Comparison of ENCODE assay signal across 8 mouse cellular contexts in the genomic region with DNA sequence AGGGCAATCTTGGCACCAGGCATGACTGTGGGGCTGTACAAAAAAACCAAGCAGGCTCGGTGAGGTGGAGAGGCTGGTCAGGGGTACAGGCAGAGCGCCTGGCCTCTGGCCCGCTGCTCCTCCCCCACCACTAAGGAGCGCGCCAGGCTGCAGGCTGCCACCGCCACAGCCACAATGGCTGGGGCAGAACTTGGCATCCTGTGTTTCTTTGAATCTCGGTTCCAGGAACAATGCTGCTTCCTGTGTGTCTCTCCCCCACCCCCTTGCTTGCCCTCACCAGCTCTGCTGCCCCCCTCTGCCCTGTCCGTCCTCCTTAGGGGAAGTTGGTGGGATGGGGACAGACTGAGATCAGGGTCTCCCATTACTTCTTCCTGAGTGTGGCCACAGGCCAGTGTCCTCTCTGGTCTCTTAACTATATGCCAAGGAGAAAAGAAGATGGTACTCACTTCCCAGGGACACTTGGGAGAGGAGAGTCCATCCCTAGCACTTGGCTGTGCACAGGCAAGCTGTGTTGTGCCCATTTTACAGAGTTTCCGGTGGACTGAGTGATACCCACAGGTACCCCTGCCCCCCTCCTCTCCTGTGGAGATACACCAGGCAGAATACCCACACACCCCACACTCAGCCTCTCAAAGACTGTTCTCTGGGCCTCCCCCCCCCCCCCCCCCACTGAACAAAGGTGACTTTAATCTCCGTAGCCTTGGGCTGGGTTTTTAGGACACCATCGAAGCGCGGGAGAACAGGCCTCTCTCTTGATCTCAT. TPM values are rescaled to one million over a fixed set of nuclear protein-coding genes. Genes with fewer than 3 reads are reported as not detected.
A peak's percentile ranks its signal among the peaks of the same experiment; 100 is the strongest.
DNase-seq lines count a peak whose midpoint lies in the region; ATAC-seq and TF ChIP-seq lines count a peak whose summit lies in the region.

No protein-coding gene starts in this region.

- H3K4me3 ChIP-seq in G1E (ENCODE audit: low read depth, low read length), result peak overlapping the region; percentile 54; the same call in 1 of the 2 replicates
- peak overlapping the region; percentile 82 for H3K4me3 ChIP-seq in forebrain, embryonic 12.5 days (replicated peaks)
- H3K4me3 ChIP-seq in liver, embryonic 16.5 days (ENCODE audit: low read depth, low read length), result peak overlapping the region; percentile 71
- H3K4me3 ChIP-seq in neural tube, embryonic 12.5 days, result peak overlapping the region; percentile 65

- DNase-seq in frontal cortex, postnatal 10 days (ENCODE audit: low spot score in 2 of 2), result peak; percentile 59 to 76
- no peak for DNase-seq in frontal cortex, postnatal 36 days (ENCODE audit: low spot score in 2 of 2)
- peak; percentile 42 for DNase-seq in G1E (ENCODE audit: low spot score)
- DNase-seq in cerebellum, adult 8-10 months, result no peak

- no peak for ATAC-seq in G1E (ENCODE audit: extremely low read depth, insufficient number of reproducible peaks, low FRiP score, poor library complexity, severe bottlenecking)
- no peak for ATAC-seq in forebrain, embryonic 12.5 days (ENCODE audit: low FRiP score)
- ATAC-seq in inflammation-experienced regulatory T-cells, adult 6 months, result peak; percentile 34
- ATAC-seq in liver, embryonic 16.5 days (ENCODE audit: low read depth), result no peak
- no peak for ATAC-seq in neural tube, embryonic 12.5 days (ENCODE audit: low FRiP score, low read depth)

- H3K9me3 ChIP-seq in G1E (replicated peaks), result peaks cover 17% of the 10 kb centered on the region
- H3K9me3 ChIP-seq in forebrain, embryonic 12.5 days, result no peaks in the 10 kb centered on the region
- no peaks in the 10 kb centered on the region for H3K9me3 ChIP-seq in liver, embryonic 16.5 days (replicated peaks; ENCODE audit: control insufficient read depth, low read length)
- H3K9me3 ChIP-seq in neural tube, embryonic 12.5 days, result no peaks in the 10 kb centered on the region

- peaks cover 79% of the 10 kb centered on the region for H3K4me1 ChIP-seq in G1E (ENCODE audit: insufficient read depth, low read depth, low read length)
- peaks cover 88% of the 10 kb centered on the region for H3K4me1 ChIP-seq in forebrain, embryonic 12.5 days
- H3K4me1 ChIP-seq in liver, embryonic 16.5 days (ENCODE audit: control insufficient read depth, low read depth, low read length), result peaks cover 71% of the 10 kb centered on the region
- peaks cover 89% of the 10 kb centered on the region for H3K4me1 ChIP-seq in neural tube, embryonic 12.5 days

- WGBS in forebrain, embryonic 12.5 days, result 4% methylated on average over 13 of the region's 13 CpGs
- 26% methylated on average over 12 of the region's 13 CpGs for whole genome bisulfite sequencing in liver, embryonic 16.5 days (ENCODE audit: insufficient replicate concordance)
- WGBS in neural tube, embryonic 12.5 days, result 7% methylated on average over 13 of the region's 13 CpGs

- peaks cover 32% of the 10 kb centered on the region for H3K36me3 ChIP-seq in G1E (replicated peaks)
- H3K36me3 ChIP-seq in forebrain, embryonic 12.5 days (replicated peaks), result peaks cover 26% of the 10 kb centered on the region
- peaks cover 19% of the 10 kb centered on the region for H3K36me3 ChIP-seq in liver, embryonic 16.5 days (ENCODE audit: control insufficient read depth, insufficient read depth)
- peaks cover 24% of the 10 kb centered on the region for H3K36me3 ChIP-seq in neural tube, embryonic 12.5 days

- TF ChIP-seq CTCF in G1E (IDR thresholded peaks at IDR 0.05; ENCODE audit: low read depth, low read length), result no peak

- H3K27me3 ChIP-seq in G1E (ENCODE audit: insufficient read depth, low read length), result peaks cover 63% of the 10 kb centered on the region
- H3K27me3 ChIP-seq in forebrain, embryonic 12.5 days, result peaks cover 24% of the 10 kb centered on the region
- H3K27me3 ChIP-seq in liver, embryonic 16.5 days (ENCODE audit: control insufficient read depth, insufficient read depth, low read depth, low read length), result peaks cover 38% of the 10 kb centered on the region
- H3K27me3 ChIP-seq in neural tube, embryonic 12.5 days (replicated peaks), result no peaks in the 10 kb centered on the region; the same call in 1 of the 2 replicates

- H3K4me2 ChIP-seq in forebrain, embryonic 12.5 days, result peak overlapping the region; percentile 83
- peak overlapping the region; percentile 90 for H3K4me2 ChIP-seq in liver, embryonic 16.5 days (ENCODE audit: low read depth, low read length)
- peak overlapping the region; percentile 80 for H3K4me2 ChIP-seq in neural tube, embryonic 12.5 days (replicated peaks)

- H3K27ac ChIP-seq in forebrain, embryonic 12.5 days, result peak overlapping the region; percentile 99
- peak overlapping the region; percentile 78 for H3K27ac ChIP-seq in liver, embryonic 16.5 days (ENCODE audit: low read length)
- peak overlapping the region; percentile 95 for H3K27ac ChIP-seq in neural tube, embryonic 12.5 days

- H3K9ac ChIP-seq in forebrain, embryonic 12.5 days, result peak overlapping the region; percentile 94
- H3K9ac ChIP-seq in liver, embryonic 16.5 days (ENCODE audit: low read depth, low read length), result peak overlapping the region; percentile 80
- peak overlapping the region; percentile 87 for H3K9ac ChIP-seq in neural tube, embryonic 12.5 days

RNA-seq across cellular contexts. Expression of a gene that starts 2.6 kb away (rescaled TPM):
- 3.1 and 4.3 TPM in 2 replicates for total RNA-seq in G1E (2014; fragmentation: Nextera tagmentation)
- 11.4 and 15.2 TPM in 2 replicates for total RNA-seq in G1E (2017)
- 11.2 and 12.0 TPM in 2 replicates for polyA plus RNA-seq in G1E (2012)
- polyA plus RNA-seq in forebrain, embryonic 12.5 days (2016; fragmentation: Nextera tagmentation; extraction: Ambion mirVana), result 30.9 and 32.8 TPM in 2 replicates
- 10 to 100 TPM; 16.8 to 44.8 (median 23.1) TPM for polyA plus RNA-seq in inflammation-experienced regulatory T-cells, adult 6 months (2017; shearing (Covaris generic))
- 8.3 and 9.7 TPM in 2 replicates for polyA plus RNA-seq in liver, embryonic 16.5 days (2015; fragmentation: Nextera tagmentation; extraction: Ambion mirVana)
- 30.5 and 34.5 TPM in 2 replicates for polyA plus RNA-seq in neural tube, embryonic 12.5 days (2016; fragmentation: Nextera tagmentation; extraction: Ambion mirVana)

RNA-seq across cellular contexts. Expression of a gene that starts 39.1 kb away (rescaled TPM):
- total RNA-seq in G1E (2014; fragmentation: Nextera tagmentation), result 68.7 and 71.0 TPM in 2 replicates
- total RNA-seq in G1E (2017), result 8.0 and 9.8 TPM in 2 replicates
- 99.4 and 100 TPM in 2 replicates for polyA plus RNA-seq in G1E (2012)
- 84.5 and 88.0 TPM in 2 replicates for polyA plus RNA-seq in forebrain, embryonic 12.5 days (2016; fragmentation: Nextera tagmentation; extraction: Ambion mirVana)
- 1 to 10 TPM; 2.8 to 4.2 (median 3.7) TPM for polyA plus RNA-seq in inflammation-experienced regulatory T-cells, adult 6 months (2017; shearing (Covaris generic))
- 4.5 and 5.6 TPM in 2 replicates for polyA plus RNA-seq in liver, embryonic 16.5 days (2015; fragmentation: Nextera tagmentation; extraction: Ambion mirVana)
- 79.6 and 83.3 TPM in 2 replicates for polyA plus RNA-seq in neural tube, embryonic 12.5 days (2016; fragmentation: Nextera tagmentation; extraction: Ambion mirVana)

RNA-seq across cellular contexts. Expression of a gene that starts 44.8 kb away (rescaled TPM):
- total RNA-seq in G1E (2014; fragmentation: Nextera tagmentation) (not detected in 2 replicates), G1E (2017) (not detected in 2 replicates)
- polyA plus RNA-seq in G1E (2012), result not detected in 2 replicates
- polyA plus RNA-seq in forebrain, embryonic 12.5 days (2016; fragmentation: Nextera tagmentation; extraction: Ambion mirVana), result not detected in 2 replicates
- polyA plus RNA-seq in inflammation-experienced regulatory T-cells, adult 6 months (2017; shearing (Covaris generic)), result 1 to 10 TPM; 1.2 to 5.5 (median 1.9) TPM
- polyA plus RNA-seq in liver, embryonic 16.5 days (2015; fragmentation: Nextera tagmentation; extraction: Ambion mirVana), result 0.59 and 1.2 TPM in 2 replicates
- not detected in 2 replicates for polyA plus RNA-seq in neural tube, embryonic 12.5 days (2016; fragmentation: Nextera tagmentation; extraction: Ambion mirVana)

Comparison
In these comparisons a context has a peak if more than half of its experiments do, and no peak if none do; other contexts are left out.
1. DNase-seq: peak in frontal cortex, postnatal 10 days (2 of 2) and G1E (single experiment); none in frontal cortex, postnatal 36 days (0 of 2) and cerebellum, adult 8-10 months (single experiment).
2. RNA of a gene that starts 39.1 kb away (polyA plus RNA-seq): 99.4 to 100 TPM in G1E, 84.5 to 88.0 TPM in forebrain, embryonic 12.5 days and 79.6 to 83.3 TPM in neural tube, embryonic 12.5 days; 4.5 to 5.6 TPM in liver, embryonic 16.5 days and 2.8 to 4.2 TPM in inflammation-experienced regulatory T-cells, adult 6 months; every median in the first group is over 10 times any median in the second.
3. Peak in every context shown above with its lines, with median percentiles within 50 percentile points of each other: H3K4me3 ChIP-seq, H3K27ac ChIP-seq, H3K4me2 ChIP-seq and H3K9ac ChIP-seq.